Mouse (Mus musculus) MN1 (cell line): ENCODE measurements around the gene Nuak1.

Experiments
- DNase-seq: peaks from one replicate; pipeline ENCODE4 v3.0.0-alpha.2; 2016; ENCODE audit warnings: low spot score

The Nuak1 gene

GRCm38 (mm10) chr10:84339456-84339855, 100.9 kb downstream of the Nuak1 start:
- no peak for DNase-seq

DNA sequence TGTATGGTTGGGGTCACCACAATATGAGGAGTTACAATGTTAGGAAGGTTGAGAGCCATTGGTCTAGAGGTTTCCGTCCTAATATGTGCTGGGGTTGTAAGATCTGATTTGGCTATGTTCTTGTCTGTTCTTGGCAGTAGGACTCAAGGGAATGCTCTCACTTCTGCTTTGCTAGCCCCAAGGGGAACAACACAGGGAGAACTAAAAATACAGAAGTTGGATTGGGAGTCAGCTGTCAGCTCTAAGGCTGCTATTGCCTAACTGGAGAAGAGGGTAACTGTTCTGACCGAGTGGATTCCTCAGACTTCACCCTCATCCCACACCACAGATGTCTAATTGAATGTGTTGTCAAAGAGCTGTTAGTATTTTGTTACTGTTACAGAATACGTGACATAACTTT, 101.6 kb downstream of the Nuak1 start:
- no peak for DNase-seq

DNA sequence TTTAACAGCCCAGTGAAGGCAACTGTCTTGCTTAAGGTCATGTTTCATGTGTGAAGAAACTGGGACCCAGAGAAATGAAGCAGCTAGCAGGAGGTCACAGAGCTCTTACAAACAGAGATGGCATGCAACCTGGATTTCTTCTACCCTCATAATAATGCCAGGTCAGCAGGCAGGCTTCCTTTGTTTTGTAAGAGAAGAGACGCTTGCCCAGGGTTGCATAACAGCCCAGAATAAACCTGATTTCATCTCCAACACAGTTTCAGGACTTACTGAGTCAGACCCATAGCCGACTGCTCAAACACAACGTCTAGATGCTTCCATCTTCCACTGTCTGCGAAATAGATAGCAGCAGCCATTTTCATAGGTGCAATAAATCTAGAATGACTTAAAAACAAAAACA, 105.0 kb downstream of the Nuak1 start:
- no peak for DNase-seq

DNA sequence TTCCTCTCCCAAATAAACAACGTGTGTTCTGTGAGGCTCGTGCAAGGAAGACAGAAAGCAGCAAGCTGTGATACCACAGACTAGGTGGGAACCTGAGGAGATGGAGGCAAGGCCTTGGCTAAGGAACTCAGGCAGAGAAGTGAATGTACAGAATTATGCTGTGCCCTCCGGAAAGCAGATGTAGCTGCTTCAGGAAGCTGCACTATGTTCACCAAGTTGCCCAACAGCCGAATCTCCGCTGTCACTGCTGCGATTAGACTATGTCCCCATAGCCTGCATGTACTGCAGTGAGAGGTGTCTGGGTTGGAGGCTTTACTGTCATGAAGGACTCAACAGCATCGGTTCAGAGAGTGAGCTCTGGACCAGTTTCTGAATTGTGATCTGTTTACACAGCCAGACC, 110.6 kb downstream of the Nuak1 start:
- no peak for DNase-seq

DNA sequence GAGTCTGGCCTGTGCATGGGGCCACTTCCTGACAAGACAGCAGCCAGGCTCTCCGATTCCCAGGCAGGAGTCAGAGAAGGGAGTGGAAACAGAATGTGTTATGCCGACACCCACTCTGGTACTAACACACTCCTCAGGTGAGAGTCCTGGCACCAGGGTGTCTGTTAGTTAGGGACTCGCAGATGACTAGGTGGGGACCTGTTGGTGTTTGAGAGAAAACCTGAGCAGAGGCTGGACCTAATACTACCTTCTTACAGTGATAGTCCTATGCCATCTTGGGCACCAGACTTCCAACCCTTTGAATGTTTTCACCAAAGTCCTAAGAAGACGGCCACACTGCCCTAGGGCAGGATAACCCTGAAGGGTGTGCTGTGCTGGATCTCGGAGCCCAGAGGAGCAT, 111.1 kb downstream of the Nuak1 start:
- DNase-seq = no peak

- DNase-seq = no peak
Measured at GRCm38 (mm10) chr10:84324018-84324417, 116.4 kb downstream of the Nuak1 start.
